Mouse (Mus musculus): ENCODE measurements around the gene Cdc123. TPM values are rescaled to one million over a fixed set of nuclear protein-coding genes. Genes with fewer than 3 reads are reported as not detected.

Gene Cdc123
- polyA plus RNA-seq (2014; fragmentation: Illumina TruSeq; extraction: RNeasy Lipid Tissue Mini Kit (QIAGEN cat#74804); ENCODE audit: low read depth, low replicate concordance) = 215 TPM

DNA sequence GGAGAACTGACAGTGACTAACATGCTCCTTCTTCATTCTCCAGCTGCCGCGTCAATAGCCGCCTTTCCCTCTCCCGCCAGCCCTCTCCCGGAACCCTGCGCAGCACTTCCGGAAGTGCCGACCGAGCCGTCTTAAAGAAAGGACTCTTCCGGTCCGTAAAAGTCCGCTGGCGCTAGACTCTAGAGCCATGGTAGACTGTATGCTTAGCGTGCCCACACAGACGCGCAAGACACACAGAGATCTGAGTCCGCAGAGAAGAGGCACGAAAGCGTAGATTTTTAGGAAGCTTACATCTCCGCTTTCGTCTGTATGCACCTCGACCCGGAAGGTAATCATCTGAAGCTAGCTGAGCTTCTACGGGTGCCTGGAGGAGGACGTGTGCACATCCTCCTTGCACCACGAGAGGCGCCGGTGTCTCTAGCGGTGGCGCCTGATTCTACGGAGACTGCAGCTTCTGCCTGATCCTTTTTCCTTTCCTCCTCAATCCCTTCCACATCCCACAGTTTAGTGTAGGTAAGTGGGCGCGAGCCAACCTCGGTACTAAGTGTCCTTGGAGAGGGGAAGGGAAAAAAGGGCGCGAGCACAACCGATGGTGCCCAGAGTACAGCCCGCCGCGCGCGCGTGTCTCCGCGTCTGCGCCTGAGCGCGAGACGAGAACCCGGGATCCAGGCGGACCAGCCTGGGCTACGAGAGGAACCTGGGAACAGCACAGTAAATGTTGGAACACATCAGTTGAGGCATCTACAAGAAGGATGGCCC lies at the start of gene Cdc123, which contains the start of gene Nudt5:
TSS of gene Cdc123 (minus strand) at position 292 of the 759 bp plus-strand sequence.
TSS of gene Nudt5 (plus strand) at position 147 of the 759 bp plus-strand sequence.

DNA sequence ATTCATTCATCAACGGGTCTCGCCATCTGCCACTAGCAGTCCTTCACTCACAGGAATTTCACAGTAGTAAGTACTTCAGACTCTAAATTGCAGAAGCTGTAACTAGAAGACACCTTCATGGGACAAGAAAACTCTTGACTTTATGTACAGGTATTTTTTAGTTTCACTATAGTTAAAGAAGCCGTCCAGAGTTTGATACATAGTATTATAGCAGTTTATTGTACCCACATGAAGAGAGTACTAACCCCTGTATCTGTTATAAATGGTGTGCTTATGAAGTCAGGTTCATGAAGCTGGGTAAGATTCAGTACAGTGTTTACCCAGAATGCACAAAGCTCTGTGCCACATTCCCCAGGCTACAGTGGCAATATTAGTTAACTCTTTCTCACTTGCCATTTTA lies 17.9 kb upstream of the Cdc123 start, which contains the start of gene Gm13199:
TSS of gene Gm13199 (minus strand) at position 101 of the 400 bp plus-strand sequence.

Other genes with a start within 250 kb of the Cdc123 start
- 57.8 TPM for gene Camk1d, start 130.6 kb downstream of the Cdc123 start, polyA plus RNA-seq (2014; fragmentation: Illumina TruSeq; extraction: RNeasy Lipid Tissue Mini Kit (QIAGEN cat#74804); ENCODE audit: low read depth, low replicate concordance)
- gene Nudt5, start 145 bp downstream of the Cdc123 start, polyA plus RNA-seq (2014; fragmentation: Illumina TruSeq; extraction: RNeasy Lipid Tissue Mini Kit (QIAGEN cat#74804); ENCODE audit: low read depth, low replicate concordance) = 38.7 TPM
- not detected for gene Gm13199, start 17.8 kb upstream of the Cdc123 start, polyA plus RNA-seq (2014; fragmentation: Illumina TruSeq; extraction: RNeasy Lipid Tissue Mini Kit (QIAGEN cat#74804); ENCODE audit: low read depth, low replicate concordance)
- gene Sec61a2, start 50.3 kb upstream of the Cdc123 start, polyA plus RNA-seq (2014; fragmentation: Illumina TruSeq; extraction: RNeasy Lipid Tissue Mini Kit (QIAGEN cat#74804); ENCODE audit: low read depth, low replicate concordance) = 76.6 TPM
- 0.82 TPM for gene Dhtkd1, start 97.6 kb upstream of the Cdc123 start, polyA plus RNA-seq (2014; fragmentation: Illumina TruSeq; extraction: RNeasy Lipid Tissue Mini Kit (QIAGEN cat#74804); ENCODE audit: low read depth, low replicate concordance)
- gene Upf2, start 106.3 kb upstream of the Cdc123 start, polyA plus RNA-seq (2014; fragmentation: Illumina TruSeq; extraction: RNeasy Lipid Tissue Mini Kit (QIAGEN cat#74804); ENCODE audit: low read depth, low replicate concordance) = 66.7 TPM